Mouse (Mus musculus): ENCODE results near the gene Ets2. TPM values are rescaled to one million over a fixed set of nuclear protein-coding genes. Genes with fewer than 3 reads are reported as not detected.

The Ets2 gene
- polyA plus RNA-seq, 1 experiment from 2014 or later: 17.2 TPM

DNA sequence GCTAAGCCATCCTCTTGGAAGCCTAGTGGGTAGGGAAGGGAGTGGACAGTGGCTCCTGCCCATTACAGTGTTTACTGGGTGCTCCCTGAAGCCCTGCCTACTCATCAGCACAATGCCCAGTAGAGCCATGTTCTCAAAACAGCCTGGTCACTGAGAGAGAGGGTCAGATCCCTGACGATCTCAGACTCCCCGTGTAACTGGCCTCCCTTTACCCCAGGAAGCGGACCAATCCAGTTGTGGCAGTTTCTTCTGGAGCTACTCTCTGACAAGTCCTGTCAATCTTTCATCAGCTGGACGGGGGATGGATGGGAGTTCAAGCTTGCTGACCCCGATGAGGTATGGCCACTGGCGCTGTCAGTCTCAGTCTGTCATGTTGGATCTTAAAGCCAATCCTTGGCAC, 15.8 kb downstream of the Ets2 start:
- no peak overlapping the region for H3K4me3 ChIP-seq (replicated peaks)
- H3K27ac ChIP-seq: no peak overlapping the region
- 0 out of 2 replicates have a peak, but pooled peaks cover 2% of the 10 kb centered on the region for H3K9me3 ChIP-seq
- peaks cover 62% of the 10 kb centered on the region for H3K36me3 ChIP-seq (replicated peaks)
- WGBS: 92% methylated on average over 6 of the region's 6 CpGs
- no peak for ATAC-seq (ENCODE audit: low FRiP score)
- H3K4me1 ChIP-seq: no peaks in the 10 kb centered on the region
- no peak overlapping the region for H3K4me2 ChIP-seq
- H3K9ac ChIP-seq: no peak overlapping the region
- H3K27me3 ChIP-seq: no peaks in the 10 kb centered on the region

DNA sequence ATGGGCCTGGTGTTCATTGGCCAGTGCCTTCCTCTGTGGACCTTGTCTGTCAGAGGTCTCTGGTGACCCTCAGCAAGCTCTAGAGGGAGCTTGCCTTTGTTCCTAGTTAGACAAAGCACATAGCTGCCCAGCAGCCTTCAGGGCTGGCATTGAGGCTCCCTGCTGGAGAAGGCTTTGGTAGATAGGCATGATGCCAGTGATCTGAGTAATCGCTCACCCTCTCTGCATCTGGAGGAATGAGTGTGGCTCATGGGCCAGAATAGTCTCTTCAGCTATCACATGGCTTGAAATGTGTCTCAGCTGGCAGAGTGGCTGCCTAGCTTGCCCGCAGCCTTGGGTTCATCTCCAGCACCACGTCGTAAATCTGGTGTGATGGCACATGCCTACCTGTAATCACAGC, 16.2 kb downstream of the Ets2 start:
- Histone ChIP-seq H3K27ac (no peak overlapping the region), H3K9me3 (0 out of 2 replicates have a peak, but pooled peaks cover 2% of the 10 kb centered on the region), H3K27me3 (no peaks in the 10 kb centered on the region), H3K4me1 (no peaks in the 10 kb centered on the region), H3K4me3 (replicated peaks) (no peak overlapping the region), H3K36me3 (replicated peaks) (peaks cover 61% of the 10 kb centered on the region), H3K4me2 (no peak overlapping the region), H3K9ac (no peak overlapping the region)
- 94% methylated on average over 4 of the region's 4 CpGs for WGBS
- ATAC-seq (ENCODE audit: low FRiP score): no peak

DNA sequence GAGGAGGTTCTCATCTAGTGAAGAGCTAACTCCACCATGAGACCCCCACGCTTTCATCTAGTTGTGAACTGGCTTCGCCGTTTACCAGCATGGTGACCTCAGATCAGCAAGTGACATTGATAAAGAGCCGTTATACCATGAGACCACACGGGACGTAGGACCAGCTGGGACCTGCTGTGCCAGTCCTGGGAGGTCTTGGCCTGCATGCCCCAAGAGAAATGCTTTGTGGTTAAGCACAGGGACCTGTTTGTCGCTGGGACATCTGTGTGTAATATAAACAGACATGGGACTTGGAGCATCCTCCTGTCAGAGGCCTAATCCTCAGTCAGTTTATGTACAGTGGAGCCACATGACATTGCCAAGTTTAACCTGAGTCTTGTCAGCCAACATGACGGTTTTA, 18.7 kb downstream of the Ets2 start:
- H3K9ac ChIP-seq: no peak overlapping the region
- H3K27ac ChIP-seq: no peak overlapping the region
- no peaks in the 10 kb centered on the region for H3K4me1 ChIP-seq
- H3K36me3 ChIP-seq (replicated peaks): peaks cover 44% of the 10 kb centered on the region
- no peak overlapping the region for H3K4me3 ChIP-seq (replicated peaks)
- 0 out of 2 replicates have a peak, but pooled peaks cover 2% of the 10 kb centered on the region for H3K9me3 ChIP-seq
- H3K4me2 ChIP-seq: no peak overlapping the region
- 95% methylated on average over 8 of the region's 8 CpGs for WGBS
- H3K27me3 ChIP-seq: no peaks in the 10 kb centered on the region
- no peak for ATAC-seq (ENCODE audit: low FRiP score)

DNA sequence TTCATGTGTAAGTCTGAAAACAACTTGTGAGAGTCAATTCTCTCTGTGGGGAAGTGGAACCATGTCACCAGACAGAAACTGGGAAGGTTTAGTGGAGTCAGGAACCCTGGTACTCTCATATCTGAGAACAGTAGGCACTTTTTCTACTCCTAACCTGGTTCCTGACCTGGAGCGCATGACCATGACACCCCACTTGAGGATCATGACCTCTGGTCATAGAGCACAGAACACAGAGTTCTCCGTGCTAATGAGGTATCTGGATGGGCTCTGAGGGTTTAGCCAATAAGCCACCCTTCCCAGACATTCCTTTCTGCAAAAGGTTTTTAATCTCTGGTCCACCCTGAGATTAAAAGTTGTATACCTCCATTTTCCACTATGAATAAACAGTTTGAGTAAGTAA, 22.4 kb downstream of the Ets2 start:
- 0 out of 2 replicates have a peak, but pooled peaks cover 2% of the 10 kb centered on the region for H3K9me3 ChIP-seq
- no peaks in the 10 kb centered on the region for H3K4me1 ChIP-seq
- H3K27ac ChIP-seq: no peak overlapping the region
- no peaks in the 10 kb centered on the region for H3K27me3 ChIP-seq
- H3K4me3 ChIP-seq (replicated peaks): no peak overlapping the region
- peaks cover 8% of the 10 kb centered on the region for H3K36me3 ChIP-seq (replicated peaks)
- no peak overlapping the region for H3K4me2 ChIP-seq
- H3K9ac ChIP-seq: no peak overlapping the region
- ATAC-seq (ENCODE audit: low FRiP score): no peak
- 84% methylated on average over 2 of the region's 2 CpGs for WGBS

DNA sequence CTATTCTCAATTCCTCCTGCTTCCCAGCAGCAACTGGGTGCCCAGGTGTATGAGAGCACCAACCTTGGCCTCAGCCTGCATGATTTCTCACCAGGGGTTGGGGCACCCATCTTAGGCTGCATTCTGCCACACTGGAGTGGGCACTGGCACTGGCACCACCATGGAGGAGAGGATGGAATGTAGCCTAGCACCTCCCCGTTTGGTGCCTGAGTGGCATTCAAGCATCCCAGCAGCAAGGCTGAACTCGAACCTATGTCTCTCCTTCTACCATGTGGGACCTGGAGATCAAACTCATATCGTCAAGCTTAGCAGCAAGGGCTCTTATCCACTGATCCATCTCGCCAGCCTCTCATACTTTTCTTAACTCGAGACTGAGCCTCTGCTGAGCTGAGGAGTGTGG, 22.9 kb downstream of the Ets2 start:
- H3K4me2 ChIP-seq: no peak overlapping the region
- no peak overlapping the region for H3K27ac ChIP-seq
- no peak overlapping the region for H3K4me3 ChIP-seq (replicated peaks)
- 0 out of 2 replicates have a peak, but pooled peaks cover 2% of the 10 kb centered on the region for H3K9me3 ChIP-seq
- WGBS: 80% methylated on average over 5 of the region's 5 CpGs
- H3K27me3 ChIP-seq: no peaks in the 10 kb centered on the region
- no peaks in the 10 kb centered on the region for H3K4me1 ChIP-seq
- H3K36me3 ChIP-seq (replicated peaks): peaks cover 8% of the 10 kb centered on the region; the same call in 1 of the 2 replicates
- H3K9ac ChIP-seq: no peak overlapping the region
- ATAC-seq (ENCODE audit: low FRiP score): no peak

DNA sequence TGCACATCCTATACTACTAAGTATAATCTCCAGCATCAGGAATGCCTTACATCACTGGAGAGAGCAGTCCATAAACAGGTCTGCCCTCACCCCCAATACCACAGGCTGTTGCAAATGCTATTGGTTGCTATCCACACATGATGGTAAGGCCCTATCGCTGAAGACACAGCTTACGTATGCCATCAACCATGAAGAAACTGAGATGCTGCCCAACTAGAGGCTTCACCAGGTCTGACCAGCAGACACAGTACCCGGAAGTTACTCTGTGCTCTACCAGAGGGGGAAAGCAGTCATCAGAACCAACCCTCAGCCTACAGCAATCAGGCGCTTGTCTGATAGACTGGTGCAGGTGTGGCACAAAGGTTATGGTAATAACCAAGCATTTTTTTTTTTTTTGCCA, 24.9 kb downstream of the Ets2 start:
- Histone ChIP-seq H3K4me2 (no peak overlapping the region), H3K4me3 (replicated peaks) (no peak overlapping the region), H3K36me3 (replicated peaks) (no peaks in the 10 kb centered on the region), H3K9ac (no peak overlapping the region), H3K4me1 (no peaks in the 10 kb centered on the region), H3K9me3 (0 out of 2 replicates have a peak, but pooled peaks cover 2% of the 10 kb centered on the region), H3K27ac (no peak overlapping the region), H3K27me3 (no peaks in the 10 kb centered on the region)
- 92% methylated on average over 4 of the region's 4 CpGs for WGBS
- no peak for ATAC-seq (ENCODE audit: low FRiP score)

DNA sequence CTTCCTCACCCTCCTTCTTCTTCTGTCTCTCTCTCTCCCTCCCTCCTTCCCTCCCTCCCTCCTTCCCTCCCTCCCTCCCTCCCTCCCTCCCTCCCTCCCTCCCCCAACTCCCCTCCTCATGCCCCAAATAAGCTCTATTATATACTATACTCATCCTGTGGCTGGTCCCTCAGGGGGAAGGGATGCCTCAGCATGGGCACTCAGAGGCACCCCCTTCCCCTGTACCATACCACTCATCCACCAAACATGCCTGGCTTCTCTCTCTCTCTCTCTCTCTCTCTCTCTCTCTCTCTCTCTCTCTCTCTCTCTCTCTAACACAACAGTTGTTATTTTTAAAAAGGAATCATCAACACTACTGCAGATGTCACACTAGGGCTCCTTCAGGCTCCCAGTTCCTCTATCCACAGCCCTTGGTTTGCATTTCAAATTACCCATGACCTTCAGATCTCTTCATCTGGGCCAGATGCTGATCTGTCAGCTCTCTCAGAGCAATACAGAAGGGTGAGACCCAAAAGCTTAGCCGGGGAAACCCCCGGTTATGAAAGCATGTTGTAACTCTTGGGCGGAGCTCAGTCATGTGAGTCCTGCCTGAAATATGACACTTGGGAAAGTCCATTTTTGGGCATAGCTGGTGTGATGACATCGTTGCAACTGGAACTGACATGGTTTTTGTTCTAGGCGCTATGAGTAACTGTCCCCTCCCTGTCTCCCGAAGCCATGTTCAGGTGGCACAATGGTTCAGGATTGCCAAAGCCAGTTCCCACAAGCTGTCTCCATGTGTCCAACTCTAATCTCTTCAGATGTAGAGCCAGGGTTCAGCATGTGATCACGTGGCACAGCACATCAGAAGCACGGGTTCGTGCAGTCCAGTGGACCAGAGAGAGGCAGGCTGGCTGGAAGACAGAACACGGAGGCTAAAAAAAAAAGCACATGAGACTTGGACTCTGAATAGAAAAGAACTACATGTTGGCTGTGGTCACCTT, 26.9 kb downstream of the Ets2 start:
- Histone ChIP-seq H3K9me3 (no peaks in the 10 kb centered on the region), H3K27me3 (peaks cover 5% of the 10 kb centered on the region; the same call in 1 of the 2 replicates), H3K4me3 (replicated peaks) (no peak overlapping the region), H3K4me2 (no peak overlapping the region), H3K36me3 (replicated peaks) (no peaks in the 10 kb centered on the region), H3K9ac (no peak overlapping the region), H3K27ac (no peak overlapping the region), H3K4me1 (no peaks in the 10 kb centered on the region)
- no peak for ATAC-seq (ENCODE audit: low FRiP score)
- WGBS: 78% methylated on average over 10 of the region's 10 CpGs

DNA sequence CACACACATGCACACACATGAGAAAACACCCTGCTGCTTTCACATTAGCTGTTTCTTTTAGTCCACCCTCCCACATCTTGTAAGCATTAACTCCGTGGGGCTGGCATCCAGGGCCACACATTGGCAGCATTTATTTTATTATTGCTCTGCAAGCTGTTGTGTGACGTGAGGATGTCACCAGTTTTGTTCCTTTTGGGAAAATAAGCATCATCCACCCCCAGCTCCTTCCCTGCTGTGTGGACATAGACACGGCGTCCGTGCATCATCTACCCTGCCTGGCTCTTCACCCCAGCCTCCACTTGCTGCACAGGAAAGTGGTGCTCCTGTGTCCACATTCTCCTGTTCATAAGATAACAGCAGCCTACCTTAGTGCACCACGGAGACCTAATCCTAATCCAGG, 27.9 kb downstream of the Ets2 start:
- ATAC-seq (ENCODE audit: low FRiP score): no peak
- Histone ChIP-seq H3K36me3 (replicated peaks) (no peaks in the 10 kb centered on the region), H3K4me3 (replicated peaks) (no peak overlapping the region), H3K4me1 (no peaks in the 10 kb centered on the region), H3K27ac (no peak overlapping the region), H3K27me3 (peaks cover 5% of the 10 kb centered on the region; the same call in 1 of the 2 replicates), H3K9ac (no peak overlapping the region), H3K4me2 (no peak overlapping the region), H3K9me3 (no peaks in the 10 kb centered on the region)
- 79% methylated on average over 6 of the region's 6 CpGs for WGBS

DNA sequence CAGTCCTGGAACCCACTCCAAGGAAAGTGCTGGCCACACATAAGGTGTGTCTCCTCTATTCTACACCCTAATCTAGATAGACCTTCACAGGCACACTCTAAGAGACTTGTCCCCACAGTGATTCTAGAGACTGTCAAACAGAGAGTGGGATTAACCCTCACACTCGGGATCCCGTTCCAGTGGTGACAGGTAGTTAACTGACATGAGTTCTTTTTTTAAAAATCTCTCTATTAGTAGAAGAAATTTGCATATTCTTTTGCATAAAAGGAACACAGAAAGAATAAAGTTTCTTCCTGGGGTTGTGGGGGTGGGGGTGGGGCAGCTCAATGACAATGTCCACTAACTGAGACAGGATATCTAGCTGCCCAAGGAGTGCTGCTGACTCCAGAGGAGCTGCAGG, 32.9 kb downstream of the Ets2 start:
- Histone ChIP-seq H3K27ac (no peak overlapping the region), H3K9ac (no peak overlapping the region), H3K27me3 (peaks cover 5% of the 10 kb centered on the region; the same call in 1 of the 2 replicates), H3K36me3 (replicated peaks) (no peaks in the 10 kb centered on the region), H3K4me2 (no peak overlapping the region), H3K4me1 (no peaks in the 10 kb centered on the region), H3K9me3 (no peaks in the 10 kb centered on the region), H3K4me3 (replicated peaks) (no peak overlapping the region)
- WGBS: 51% methylated on average over 2 of the region's 2 CpGs
- no peak for ATAC-seq (ENCODE audit: low FRiP score)

DNA sequence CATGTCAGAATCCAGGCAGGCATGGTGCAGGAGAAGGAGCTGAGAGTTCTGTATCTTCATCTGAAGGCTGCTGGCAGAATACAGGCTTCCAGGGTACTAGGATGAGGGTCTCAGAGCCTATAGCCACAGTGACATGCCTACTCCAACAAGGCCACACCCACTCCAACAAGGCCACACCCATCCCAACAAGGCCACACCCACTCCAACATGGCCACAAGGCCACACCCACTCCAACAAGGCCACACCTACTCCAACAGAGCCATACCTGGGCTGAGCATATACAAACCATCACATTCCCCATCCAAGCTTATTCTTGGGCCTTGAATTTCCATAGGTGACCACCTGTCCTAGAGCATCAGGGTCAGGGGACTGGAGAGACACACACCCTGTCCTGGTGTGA, 34.2 kb downstream of the Ets2 start:
- no peak overlapping the region for H3K4me2 ChIP-seq
- no peaks in the 10 kb centered on the region for H3K36me3 ChIP-seq (replicated peaks)
- H3K27ac ChIP-seq: no peak overlapping the region
- no peaks in the 10 kb centered on the region for H3K9me3 ChIP-seq
- no peak for ATAC-seq (ENCODE audit: low FRiP score)
- H3K4me1 ChIP-seq: no peaks in the 10 kb centered on the region
- peaks cover 5% of the 10 kb centered on the region; the same call in 1 of the 2 replicates for H3K27me3 ChIP-seq
- no peak overlapping the region for H3K9ac ChIP-seq
- no peak overlapping the region for H3K4me3 ChIP-seq (replicated peaks)

DNA sequence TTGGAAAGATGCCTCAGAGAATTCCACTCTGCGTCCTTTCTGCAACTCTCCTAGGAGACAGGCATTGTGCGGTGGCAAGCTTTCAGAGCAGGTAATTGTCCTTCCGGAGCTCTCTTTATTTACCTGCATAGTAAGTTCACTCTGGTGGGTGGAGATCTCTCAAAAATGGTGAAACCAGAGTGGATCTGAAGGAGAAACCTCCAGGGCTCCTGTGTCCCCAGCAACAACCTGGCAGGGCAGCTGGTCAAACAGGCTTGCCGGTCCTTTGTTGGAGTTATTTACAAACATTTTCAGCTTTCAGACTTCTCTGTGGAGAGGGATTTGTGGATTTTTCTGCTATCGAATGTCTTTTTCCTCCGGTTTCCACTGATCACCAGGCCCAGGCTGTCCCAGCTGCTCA, 34.6 kb downstream of the Ets2 start:
- H3K36me3 ChIP-seq (replicated peaks): no peaks in the 10 kb centered on the region
- WGBS: 95% methylated on average over 6 of the region's 6 CpGs
- no peaks in the 10 kb centered on the region for H3K4me1 ChIP-seq
- no peak overlapping the region for H3K4me2 ChIP-seq
- H3K9ac ChIP-seq: no peak overlapping the region
- no peak overlapping the region for H3K4me3 ChIP-seq (replicated peaks)
- H3K27ac ChIP-seq: no peak overlapping the region
- H3K9me3 ChIP-seq: no peaks in the 10 kb centered on the region
- peaks cover 5% of the 10 kb centered on the region; the same call in 1 of the 2 replicates for H3K27me3 ChIP-seq
- ATAC-seq (ENCODE audit: low FRiP score): no peak

DNA sequence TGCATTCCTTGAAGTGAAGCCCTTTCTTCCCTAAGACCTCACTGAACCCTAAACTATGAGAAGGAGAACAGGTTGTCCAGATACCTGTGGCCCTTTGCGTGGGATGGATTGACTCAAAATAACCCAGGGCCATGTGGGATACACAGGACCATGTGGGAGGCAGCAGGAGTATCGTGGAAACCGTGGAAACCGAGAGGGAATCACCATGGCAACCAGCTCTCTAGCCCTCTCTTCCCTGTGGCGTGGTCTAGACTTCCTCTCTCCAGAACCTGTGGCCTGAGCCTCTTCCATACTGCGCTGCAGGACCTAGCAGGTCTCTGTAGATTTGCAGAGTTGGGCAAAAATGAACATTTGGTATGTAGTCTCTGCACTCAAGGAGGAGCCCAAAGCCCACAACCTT, 37.6 kb downstream of the Ets2 start:
- H3K9ac ChIP-seq: no peak overlapping the region
- no peak overlapping the region for H3K4me2 ChIP-seq
- H3K4me1 ChIP-seq: no peaks in the 10 kb centered on the region
- no peak for ATAC-seq (ENCODE audit: low FRiP score)
- H3K27ac ChIP-seq: no peak overlapping the region
- H3K9me3 ChIP-seq: no peaks in the 10 kb centered on the region
- no peak overlapping the region for H3K4me3 ChIP-seq (replicated peaks)
- no peaks in the 10 kb centered on the region for H3K27me3 ChIP-seq
- H3K36me3 ChIP-seq (replicated peaks): no peaks in the 10 kb centered on the region
- WGBS: 55% methylated on average over 6 of the region's 6 CpGs

DNA sequence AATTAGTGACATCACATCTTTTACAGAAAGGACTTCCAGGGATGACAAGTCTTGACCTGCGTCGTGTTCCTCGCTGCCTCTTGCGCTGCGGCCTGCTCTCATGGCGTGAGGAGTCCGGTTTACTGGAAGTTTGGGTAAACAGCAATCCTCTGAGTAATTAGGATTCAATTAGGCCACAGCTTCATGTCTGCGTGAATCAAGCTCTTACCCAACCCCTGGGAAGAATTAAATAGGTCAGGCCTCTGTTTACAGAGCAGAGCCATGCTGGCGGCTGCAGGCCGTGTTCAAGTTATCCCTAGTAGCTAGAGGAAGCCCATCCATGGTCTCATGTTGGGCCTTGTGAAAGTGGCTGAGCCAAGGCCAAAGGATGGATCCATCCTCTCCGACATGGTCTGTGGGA, 39.5 kb downstream of the Ets2 start:
- no peaks in the 10 kb centered on the region for H3K27me3 ChIP-seq
- 72% methylated on average over 11 of the region's 11 CpGs for WGBS
- H3K27ac ChIP-seq: no peak overlapping the region
- H3K9me3 ChIP-seq: no peaks in the 10 kb centered on the region
- no peak overlapping the region for H3K4me3 ChIP-seq (replicated peaks)
- H3K36me3 ChIP-seq (replicated peaks): no peaks in the 10 kb centered on the region
- H3K4me2 ChIP-seq: no peak overlapping the region
- no peaks in the 10 kb centered on the region for H3K4me1 ChIP-seq
- no peak for ATAC-seq (ENCODE audit: low FRiP score)
- H3K9ac ChIP-seq: no peak overlapping the region

Measured in forebrain, embryonic 12.5 days (tissue).